Mouse (Mus musculus): Measurements from ENCODE around the gene Spa17. TPM values are rescaled to one million over a fixed set of nuclear protein-coding genes. Genes with fewer than 3 reads are reported as not detected.

Spa17 gene
- polyA plus RNA-seq, 1 experiment from 2014 or later = 7.1 TPM

Other genes starting within 250 kb of the Spa17 start
- 0.04 TPM in 1 of 2 replicates, not detected in the other for gene Hepacam, start 246.4 kb downstream of the Spa17 start, polyA plus RNA-seq (2016; fragmentation: Nextera tagmentation; extraction: Ambion mirVana)
- gene Robo4, start 211.8 kb downstream of the Spa17 start, polyA plus RNA-seq (2016; fragmentation: Nextera tagmentation; extraction: Ambion mirVana) = 2.0 and 4.0 TPM in 2 replicates
- gene Robo3, start 180.5 kb downstream of the Spa17 start, polyA plus RNA-seq (2016; fragmentation: Nextera tagmentation; extraction: Ambion mirVana) = 0.06 and 0.10 TPM in 2 replicates
- 17.9 and 23.8 TPM in 2 replicates for gene Msantd2, start 124.4 kb downstream of the Spa17 start, polyA plus RNA-seq (2016; fragmentation: Nextera tagmentation; extraction: Ambion mirVana)
- gene Esam, start 85.6 kb downstream of the Spa17 start, polyA plus RNA-seq (2016; fragmentation: Nextera tagmentation; extraction: Ambion mirVana) = 43.7 and 52.2 TPM in 2 replicates
- gene Vsig2, start 74.5 kb downstream of the Spa17 start, polyA plus RNA-seq (2016; fragmentation: Nextera tagmentation; extraction: Ambion mirVana) = 0.75 and 0.77 TPM in 2 replicates
- gene Nrgn, start 60.8 kb downstream of the Spa17 start, polyA plus RNA-seq (2016; fragmentation: Nextera tagmentation; extraction: Ambion mirVana) = 4.4 and 5.7 TPM in 2 replicates
- gene Siae, start 58.0 kb downstream of the Spa17 start, polyA plus RNA-seq (2016; fragmentation: Nextera tagmentation; extraction: Ambion mirVana) = 7.6 and 10.0 TPM in 2 replicates
- 200 and 203 TPM in 2 replicates for gene Tbrg1, start 43.6 kb upstream of the Spa17 start, polyA plus RNA-seq (2016; fragmentation: Nextera tagmentation; extraction: Ambion mirVana)
- gene Panx3, start 55.5 kb upstream of the Spa17 start, polyA plus RNA-seq (2016; fragmentation: Nextera tagmentation; extraction: Ambion mirVana) = 0.31 TPM in 1 of 2 replicates, not detected in the other
- not detected in 2 replicates for gene Olfr160, start 102.5 kb upstream of the Spa17 start, polyA plus RNA-seq (2016; fragmentation: Nextera tagmentation; extraction: Ambion mirVana)
- not detected in 2 replicates for gene Olfr874, start 131.4 kb upstream of the Spa17 start, polyA plus RNA-seq (2016; fragmentation: Nextera tagmentation; extraction: Ambion mirVana)
- gene Olfr875, start 158.1 kb upstream of the Spa17 start, polyA plus RNA-seq (2016; fragmentation: Nextera tagmentation; extraction: Ambion mirVana) = not detected in 2 replicates
- not detected in 2 replicates for gene Olfr876, start 189.3 kb upstream of the Spa17 start, polyA plus RNA-seq (2016; fragmentation: Nextera tagmentation; extraction: Ambion mirVana)
- not detected in 2 replicates for gene Olfr877, start 240.5 kb upstream of the Spa17 start, polyA plus RNA-seq (2016; fragmentation: Nextera tagmentation; extraction: Ambion mirVana)